Mouse (Mus musculus) ES-CJ7 (cell line): ENCODE results near the gene Akt2.

Experiments used
- DNase-seq: peaks from one replicate; pipeline ENCODE4 v3.0.0; 2011; ENCODE audit warnings: low read depth, low spot score

The Akt2 gene

DNA sequence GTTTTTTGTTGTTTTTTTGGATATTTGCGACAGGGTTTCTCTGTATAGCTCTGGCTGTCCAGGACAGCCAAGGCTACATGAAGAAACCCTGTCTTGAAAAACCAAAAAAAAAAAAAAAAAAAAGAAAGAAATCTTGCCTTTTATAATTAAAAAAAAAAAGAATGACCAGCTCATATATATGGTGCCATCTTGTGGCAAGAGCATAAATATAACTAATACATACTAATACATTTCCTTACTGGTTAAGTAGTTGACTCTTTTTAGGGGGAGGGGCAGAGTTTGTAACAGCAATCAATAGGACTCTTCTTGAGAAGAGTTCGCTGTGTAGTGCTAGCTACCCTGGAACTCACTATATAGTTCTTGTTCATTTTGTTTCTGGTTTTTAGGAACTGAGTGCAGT, 3.6 kb upstream of the Akt2 start:
- DNase-seq: peak; percentile 35

GRCm38 (mm10) chr7:27590088-27590487, 1.3 kb upstream of the Akt2 start:
- DNase-seq: no peak

GRCm38 (mm10) chr7:27590566-27591213, 662 bp upstream of the Akt2 start:
- DNase-seq: peak; percentile 57

DNA sequence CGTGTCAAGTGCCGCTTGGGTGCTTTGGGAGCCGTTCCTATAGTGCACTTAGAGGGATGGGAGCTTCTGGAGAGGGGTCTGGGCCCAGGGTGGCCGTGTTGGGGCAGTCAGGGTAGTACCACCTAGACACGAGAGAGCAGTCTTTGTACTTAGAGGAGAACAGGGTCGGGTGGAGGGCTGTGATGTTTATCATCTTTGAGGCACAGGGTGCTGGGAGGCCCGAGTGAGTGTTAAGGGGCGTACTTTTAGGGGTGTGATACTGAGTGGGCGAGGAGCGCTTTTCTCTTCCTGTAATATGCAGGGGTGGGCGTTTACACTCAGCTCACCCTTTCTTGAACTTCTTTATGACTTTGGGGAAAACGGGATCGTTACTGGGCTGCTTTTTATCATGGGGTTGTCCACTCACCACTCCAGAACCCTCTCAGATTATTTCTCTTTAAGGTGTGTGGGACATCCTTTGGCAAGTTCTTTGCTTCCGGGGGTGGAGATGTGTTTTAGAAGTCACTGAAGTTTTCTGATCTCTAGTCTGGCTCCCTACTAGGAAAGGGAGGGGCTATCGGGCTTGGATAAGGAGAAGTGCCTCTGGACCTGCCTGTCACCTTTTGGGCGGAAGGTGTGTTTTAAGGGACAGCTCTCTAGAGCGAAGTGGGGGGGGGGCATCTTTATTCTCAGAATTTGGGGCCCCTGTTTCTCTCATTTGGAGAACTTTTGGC, 1.0 kb downstream of the Akt2 start:
- peak; percentile 52 for DNase-seq

DNA sequence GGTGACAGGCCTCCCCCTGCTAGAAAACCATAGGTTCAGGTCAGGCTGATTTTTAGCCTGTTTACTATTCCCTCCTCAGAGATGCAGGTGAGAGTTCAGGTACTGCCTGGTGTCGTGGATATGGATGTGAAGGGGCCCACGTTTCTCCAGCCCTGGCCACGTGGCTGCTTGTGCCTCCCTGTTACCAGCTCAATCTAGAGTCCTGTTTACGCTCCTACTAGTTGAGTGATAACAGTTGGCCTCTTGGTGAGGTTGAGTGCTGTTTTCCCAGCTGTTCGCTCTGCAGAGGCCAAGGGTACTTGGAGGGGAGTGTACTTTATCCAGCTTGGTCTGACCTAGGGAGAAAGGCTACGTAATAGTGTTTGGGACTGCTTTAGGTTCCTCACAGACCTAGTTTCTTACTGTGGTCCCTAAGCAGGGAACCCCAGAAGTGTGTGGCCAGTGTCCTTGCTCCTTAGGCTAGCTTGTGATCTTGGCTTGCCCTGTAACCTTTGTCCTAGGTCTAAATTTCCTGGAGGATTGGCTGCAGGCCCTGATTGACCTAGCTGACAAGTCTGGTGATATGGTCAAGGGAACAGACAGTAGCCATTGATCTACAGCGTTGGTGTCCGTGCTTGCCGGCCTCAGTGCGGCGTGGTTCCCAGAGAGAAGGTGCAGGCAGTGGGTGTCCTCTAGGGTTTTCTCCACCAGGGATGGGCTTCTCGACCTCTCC, 1.7 kb downstream of the Akt2 start:
- DNase-seq: no peak

GRCm38 (mm10) chr7:27596586-27597503, 5.5 kb downstream of the Akt2 start:
- DNase-seq: no peak

GRCm38 (mm10) chr7:27598053-27598452, 6.7 kb downstream of the Akt2 start:
- no peak for DNase-seq

- no peak for DNase-seq
These were observed 10.3 kb downstream of the Akt2 start for GRCm38 (mm10) chr7:27601628-27602027.

GRCm38 (mm10) chr7:27602161-27602560, 10.8 kb downstream of the Akt2 start:
- no peak for DNase-seq

- DNase-seq: no peak
These were observed 11.5 kb downstream of the Akt2 start for GRCm38 (mm10) chr7:27602835-27603234.

GRCm38 (mm10) chr7:27604661-27605348, 13.5 kb downstream of the Akt2 start:
- no peak for DNase-seq

- no peak for DNase-seq
These were observed 14.3 kb downstream of the Akt2 start for GRCm38 (mm10) chr7:27605499-27606285.

- no peak for DNase-seq
These were observed 15.3 kb downstream of the Akt2 start for GRCm38 (mm10) chr7:27606481-27607254.

- no peak for DNase-seq
These were observed 16.2 kb downstream of the Akt2 start for GRCm38 (mm10) chr7:27607580-27607979.

- DNase-seq: no peak
These were observed 16.8 kb downstream of the Akt2 start for GRCm38 (mm10) chr7:27608130-27608529.

GRCm38 (mm10) chr7:27609285-27609684, 17.9 kb downstream of the Akt2 start:
- DNase-seq: no peak

GRCm38 (mm10) chr7:27609688-27610087, 18.3 kb downstream of the Akt2 start:
- no peak for DNase-seq

GRCm38 (mm10) chr7:27610370-27610769, 19.0 kb downstream of the Akt2 start:
- DNase-seq: no peak

DNA sequence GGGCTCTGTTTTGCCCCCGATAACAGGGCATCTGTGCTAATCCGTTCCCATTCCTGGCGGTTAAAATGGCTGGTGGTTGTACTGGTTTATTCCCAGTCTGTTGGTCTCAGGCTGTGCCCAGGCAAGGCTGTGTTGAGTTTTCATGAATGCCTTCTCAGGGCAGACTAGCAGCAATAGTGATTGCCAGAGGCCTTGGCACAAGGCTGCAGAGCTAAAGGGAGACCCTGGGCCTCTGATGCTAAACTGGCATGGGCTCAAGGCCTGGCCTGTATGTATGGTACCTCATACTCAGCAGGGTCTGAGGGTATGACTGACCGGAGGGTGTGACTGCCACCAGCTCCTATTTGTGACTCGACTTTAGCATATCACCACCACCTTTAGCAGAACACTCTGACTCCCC, 19.5 kb downstream of the Akt2 start:
- DNase-seq: no peak
